Mouse (Mus musculus) spleen, adult 2 months (tissue): ENCODE data around the gene Usp33.
"Not testable (repeated sequence)": the region's sequence is repeated elsewhere in the genome, so short reads cannot be mapped to it uniquely, and the experiment has no call there.

ENCODE experiments used
- CTCF ChIP-seq: fragments of 200-500 bp; IDR thresholded peaks from 2 replicates; pipeline ENCODE4 v1.5.1; 2011; ENCODE audit warnings: mild to moderate bottlenecking, inconsistent platforms; ENCODE audit not compliant: insufficient read depth, insufficient read length, insufficient replicate concordance; ENCODE audit errors: extremely low read depth
- POLR2A ChIP-seq: fragments of 200-500 bp; IDR thresholded peaks from 2 replicates; pipeline ENCODE4 v1.6.1; 2011; ENCODE audit warnings: low read depth, low read length, inconsistent platforms

- TF ChIP-seq CTCF, POLR2A: not testable (repeated sequence)
Observed at GRCm38 (mm10) chr3:152316447-152317173, 29.7 kb upstream of the Usp33 start.
